Mouse (Mus musculus) cortical plate, adult 2 months (tissue): ENCODE data around the gene Hmgn3.

Source experiments
- CTCF ChIP-seq: fragments of 200-500 bp; IDR thresholded peaks from 2 replicates; pipeline ENCODE4 v1.5.1; 2011; ENCODE audit warnings: mild to moderate bottlenecking, control low read depth, low read length; ENCODE audit not compliant: insufficient read depth; ENCODE audit errors: extremely low read depth
- POLR2A ChIP-seq: fragments of 200-500 bp; IDR thresholded peaks from 2 replicates; pipeline ENCODE4 v1.6.1; 2011; ENCODE audit warnings: mild to moderate bottlenecking, low read length, control low read depth; ENCODE audit not compliant: insufficient read depth; ENCODE audit errors: extremely low read depth

- TF ChIP-seq POLR2A: no peak
- TF ChIP-seq CTCF: no peak
Measured at GRCm38 (mm10) chr9:83111117-83111686, 35.3 kb downstream of the Hmgn3 start.
